13 mouse cellular contexts compared by ENCODE assay signal in the genomic region with DNA sequence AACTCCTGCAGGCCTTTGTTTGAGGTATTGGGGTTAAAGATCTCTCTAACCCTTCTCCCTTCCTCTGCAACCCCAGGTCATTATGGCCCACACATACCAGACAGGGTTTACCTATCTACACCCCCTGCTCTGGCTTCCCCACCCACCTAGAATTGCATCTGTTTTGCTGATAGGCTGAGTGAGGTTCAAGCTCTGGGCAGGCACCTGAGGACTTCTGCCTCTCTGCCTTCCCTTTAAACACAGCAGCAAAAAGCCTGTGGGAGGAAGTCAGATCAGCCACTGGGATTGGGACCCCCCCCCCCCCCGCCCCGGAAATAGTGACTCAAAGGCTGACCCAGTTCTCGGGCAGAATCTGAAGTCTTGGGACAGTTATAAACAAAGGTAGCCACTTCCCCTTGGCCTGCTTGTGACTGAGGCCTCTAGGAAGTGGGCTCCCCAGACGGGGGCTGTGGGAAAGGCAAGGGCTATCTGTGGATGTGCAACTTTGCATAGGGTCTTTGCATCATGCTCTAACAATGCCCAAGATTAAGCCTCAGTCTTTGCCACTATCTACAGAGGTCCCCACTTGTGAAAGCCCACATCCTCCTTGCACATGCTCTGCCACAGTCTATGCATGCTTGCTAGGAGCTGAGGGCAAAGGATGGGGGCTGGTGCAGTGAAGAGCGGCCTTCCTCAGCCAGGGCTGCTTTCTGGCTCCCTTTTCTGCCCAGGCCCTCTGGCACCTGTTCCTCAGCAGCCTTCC. TPM values are rescaled to one million over a fixed set of nuclear protein-coding genes. Genes with fewer than 3 reads are reported as not detected.
DNase-seq lines count a peak whose midpoint lies in the region; ATAC-seq lines count a peak whose summit lies in the region.
"Had no signal": no experiment of that assay in that cellular context is flagged by ENCODE, and none has a peak within 500 bp of the region (broad histone marks: within the 10 kb centered on the region; RNA-seq: fewer than 3 reads in every experiment).

No protein-coding gene starts in this region.

- no peak overlapping the region for H3K4me3 ChIP-seq in forebrain, embryonic 16.5 days (replicated peaks; ENCODE audit: low read length)

- no peak overlapping the region for H3K27ac ChIP-seq in forebrain, embryonic 16.5 days (ENCODE audit: low read length)
- H3K27ac ChIP-seq: kidney, postnatal 0 days; liver, embryonic 14.5 days had no signal

- DNase-seq in CD4-positive helper T cell, adult 2 months (ENCODE audit: low read depth, low spot score): peak; percentile 65
- peak; percentile 77 for DNase-seq in Muller cell, postnatal 12 days (ENCODE audit: inconsistent ontology term)
- DNase-seq in thymus, adult 18-20 months: peak; percentile 58 to 72
- DNase-seq in c-Kit-positive CD71-positive TER-119-positive erythroid progenitor cells, embryonic 14.5 days (ENCODE audit: low spot score): no peak
- no peak for DNase-seq in urinary bladder, postnatal 14 days (ENCODE audit: low spot score)
- DNase-seq in urinary bladder, adult 18-20 months (ENCODE audit: low spot score in 2 of 2): no peak
- DNase-seq: adrenal gland, postnatal 10 days; gastrocnemius, postnatal 10 days; lung, postnatal 4 days had no signal

- no peaks in the 10 kb centered on the region for H3K4me1 ChIP-seq in forebrain, embryonic 16.5 days (replicated peaks; ENCODE audit: control insufficient read depth, insufficient read depth, low read length)

- no peaks in the 10 kb centered on the region for H3K27me3 ChIP-seq in forebrain, embryonic 16.5 days (replicated peaks; ENCODE audit: control insufficient read depth, insufficient read depth, low read length)

- no peaks in the 10 kb centered on the region for H3K9me3 ChIP-seq in forebrain, embryonic 16.5 days (ENCODE audit: control insufficient read depth, low read length)

- 78% methylated on average over 5 of the region's 5 CpGs for WGBS in forebrain, embryonic 16.5 days

- H3K4me2 ChIP-seq in forebrain, embryonic 16.5 days (ENCODE audit: low read length): no peak overlapping the region

- no peak overlapping the region for H3K9ac ChIP-seq in forebrain, embryonic 16.5 days (replicated peaks; ENCODE audit: low read depth, low read length)
- H3K9ac ChIP-seq: liver, embryonic 14.5 days had no signal

- ATAC-seq in inflammation-experienced regulatory T-cells, adult 6 months: peak; percentile 84
- ATAC-seq in forebrain, embryonic 16.5 days: no peak

- no peaks in the 10 kb centered on the region for H3K36me3 ChIP-seq in forebrain, embryonic 16.5 days (ENCODE audit: control insufficient read depth, insufficient read depth)

RNA-seq across cellular contexts. Expression of a gene that starts 13.2 kb away (rescaled TPM):
- polyA plus RNA-seq in inflammation-experienced regulatory T-cells, adult 6 months (2017; shearing (Covaris generic)): 1 to 10 TPM in 2 of 3 experiments, under 1 TPM in 1; 0.37 to 2.9 (median 1.0) TPM
- 0.42 and 0.71 TPM in 2 replicates for polyA plus RNA-seq in forebrain, embryonic 16.5 days (2015; fragmentation: Nextera tagmentation; extraction: Ambion mirVana)

RNA-seq across cellular contexts. Expression of a gene that starts 31.6 kb away (rescaled TPM):
- 100 to 1,000 TPM in 2 of 3 experiments, 10 to 100 TPM in 1; 87.7 to 147 (median 136) TPM for polyA plus RNA-seq in inflammation-experienced regulatory T-cells, adult 6 months (2017; shearing (Covaris generic))
- 17.7 and 18.7 TPM in 2 replicates for polyA plus RNA-seq in forebrain, embryonic 16.5 days (2015; fragmentation: Nextera tagmentation; extraction: Ambion mirVana)

RNA-seq across cellular contexts. Expression of a gene that starts 56.6 kb away (rescaled TPM):
- polyA plus RNA-seq in inflammation-experienced regulatory T-cells, adult 6 months (2017; shearing (Covaris generic)): 10 to 100 TPM; 29.6 to 38.7 (median 31.1) TPM
- polyA plus RNA-seq in forebrain, embryonic 16.5 days (2015; fragmentation: Nextera tagmentation; extraction: Ambion mirVana): 88.1 and 91.0 TPM in 2 replicates

Comparison
In these comparisons a context has a peak if more than half of its experiments do, and no peak if none do; other contexts are left out.
1. DNase-seq: peak in CD4-positive helper T cell, adult 2 months (single experiment), Muller cell, postnatal 12 days (single experiment) and thymus, adult 18-20 months (2 of 2); none in c-Kit-positive CD71-positive TER-119-positive erythroid progenitor cells, embryonic 14.5 days (single experiment), urinary bladder, postnatal 14 days (single experiment) and urinary bladder, adult 18-20 months (0 of 2).